Mouse (Mus musculus): ENCODE measurements around the gene Pip4k2a. TPM values are rescaled to one million over a fixed set of nuclear protein-coding genes. Genes with fewer than 3 reads are reported as not detected.

The Pip4k2a gene
- polyA plus RNA-seq, 1 experiment from 2014 or later, result 11.8 TPM

GRCm38 (mm10) chr2:18974882-18975645 is 22.9 kb downstream of the Pip4k2a start:
- peaks cover 9% of the 10 kb centered on the region for H3K9me3 ChIP-seq (ENCODE audit: control insufficient read depth, low read length)
- ATAC-seq (ENCODE audit: low FRiP score, low TSS enrichment) (no peak), DNase-seq (no peak)
- H3K4me3 ChIP-seq (replicated peaks; ENCODE audit: low read depth, low read length), result no peak overlapping the region
- H3K4me2 ChIP-seq (ENCODE audit: low read length), result no peak overlapping the region
- no peaks in the 10 kb centered on the region for H3K36me3 ChIP-seq (ENCODE audit: control insufficient read depth, insufficient read depth, low read length)
- no peak overlapping the region for H3K9ac ChIP-seq (replicated peaks; ENCODE audit: low read length)
- H3K27ac ChIP-seq (replicated peaks; ENCODE audit: low read depth, low read length), result no peak overlapping the region
- H3K4me1 ChIP-seq (ENCODE audit: control insufficient read depth, insufficient read depth, low read length), result no peaks in the 10 kb centered on the region
- WGBS, result 51% methylated on average over 4 of the region's 4 CpGs
- H3K27me3 ChIP-seq (ENCODE audit: control insufficient read depth, insufficient read depth, low read length), result no peaks in the 10 kb centered on the region

DNA sequence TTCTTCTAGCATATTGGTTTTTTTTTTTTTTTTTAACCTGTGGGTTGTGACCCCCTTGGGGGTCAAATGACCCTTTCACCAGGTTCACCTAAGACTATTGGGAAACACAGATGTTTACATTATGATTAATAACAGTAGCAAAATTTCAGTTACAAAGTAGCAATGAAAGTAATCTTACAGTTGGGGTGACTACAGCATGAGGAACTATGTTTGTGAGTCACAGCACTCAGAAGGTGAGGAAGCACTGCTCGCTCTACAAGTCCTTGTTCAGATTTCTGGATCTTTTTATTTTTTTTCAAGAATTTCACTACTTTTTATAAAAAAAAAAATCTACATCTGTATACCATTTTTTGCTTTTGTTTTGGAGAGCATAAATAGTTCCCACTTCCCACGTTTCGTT is 26.4 kb downstream of the Pip4k2a start:
- no peak overlapping the region for H3K4me3 ChIP-seq (replicated peaks; ENCODE audit: low read depth, low read length)
- no peaks in the 10 kb centered on the region for H3K27me3 ChIP-seq (ENCODE audit: control insufficient read depth, insufficient read depth, low read length)
- H3K27ac ChIP-seq (replicated peaks; ENCODE audit: low read depth, low read length), result no peak overlapping the region
- no peaks in the 10 kb centered on the region for H3K4me1 ChIP-seq (ENCODE audit: control insufficient read depth, insufficient read depth, low read length)
- DNase-seq, result no peak
- H3K36me3 ChIP-seq (ENCODE audit: control insufficient read depth, insufficient read depth, low read length), result no peaks in the 10 kb centered on the region
- H3K4me2 ChIP-seq (ENCODE audit: low read length), result no peak overlapping the region
- ATAC-seq (ENCODE audit: low FRiP score, low TSS enrichment), result no peak
- WGBS, result 90% methylated on average over 3 of the region's 3 CpGs
- H3K9me3 ChIP-seq (ENCODE audit: control insufficient read depth, low read length), result peaks cover 9% of the 10 kb centered on the region
- no peak overlapping the region for H3K9ac ChIP-seq (replicated peaks; ENCODE audit: low read length)

DNA sequence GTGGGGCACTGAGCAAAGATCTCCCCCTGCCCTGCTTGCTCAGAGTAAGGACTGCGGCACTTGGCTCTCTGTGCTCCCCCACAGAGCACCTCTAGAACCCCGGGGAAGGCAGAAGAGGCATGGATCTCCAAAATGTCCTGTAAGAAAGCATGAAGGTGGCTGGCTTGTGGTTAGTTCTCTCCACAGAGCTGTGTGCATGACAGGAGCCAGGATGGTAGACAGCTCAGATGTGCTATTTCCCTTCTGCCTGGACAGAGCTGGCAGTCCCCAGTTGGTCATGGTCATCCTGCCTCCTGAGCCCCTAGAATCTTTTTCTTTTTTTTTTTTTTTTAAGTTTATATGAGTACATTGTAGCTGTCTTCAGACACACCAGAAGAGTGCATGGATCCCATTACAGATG is 27.5 kb downstream of the Pip4k2a start:
- H3K4me1 ChIP-seq (ENCODE audit: control insufficient read depth, insufficient read depth, low read length), result no peaks in the 10 kb centered on the region

DNA sequence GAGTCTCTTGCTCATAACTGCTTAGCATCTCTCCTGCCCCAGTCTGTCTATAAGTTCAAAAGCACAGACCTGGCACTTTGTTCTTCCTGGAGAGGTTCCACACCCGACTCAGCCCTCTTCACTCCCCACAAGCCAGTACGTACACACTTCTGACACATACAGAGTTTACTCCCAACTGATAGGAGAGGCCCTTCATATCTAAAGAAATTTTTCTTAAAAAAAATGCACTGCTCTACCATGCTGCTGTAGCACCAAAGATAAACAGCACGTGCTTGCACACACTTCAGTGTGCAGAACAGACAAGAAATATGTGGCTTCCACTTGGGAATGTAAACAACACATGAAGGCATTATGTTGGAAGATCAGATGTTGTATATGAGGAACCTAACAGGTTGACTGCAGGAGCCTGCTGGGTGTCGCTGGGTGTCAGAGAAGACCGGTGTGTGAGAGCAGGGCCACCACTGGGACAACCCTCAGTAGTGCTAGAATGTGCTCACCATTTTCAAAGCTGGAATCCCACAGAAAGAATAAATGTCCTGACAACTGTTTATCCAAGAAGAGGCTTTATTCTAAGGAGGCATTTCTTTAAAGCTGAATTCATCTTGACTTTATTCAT is 28.8 kb downstream of the Pip4k2a start:
- Histone ChIP-seq H3K9me3 (ENCODE audit: control insufficient read depth, low read length) (peaks cover 9% of the 10 kb centered on the region), H3K27ac (replicated peaks; ENCODE audit: low read depth, low read length) (no peak overlapping the region), H3K27me3 (ENCODE audit: control insufficient read depth, insufficient read depth, low read length) (no peaks in the 10 kb centered on the region), H3K9ac (replicated peaks; ENCODE audit: low read length) (no peak overlapping the region), H3K4me3 (replicated peaks; ENCODE audit: low read depth, low read length) (no peak overlapping the region), H3K4me1 (ENCODE audit: control insufficient read depth, insufficient read depth, low read length) (no peaks in the 10 kb centered on the region), H3K4me2 (ENCODE audit: low read length) (no peak overlapping the region), H3K36me3 (ENCODE audit: control insufficient read depth, insufficient read depth, low read length) (no peaks in the 10 kb centered on the region)
- WGBS, result 90% methylated on average over 5 of the region's 5 CpGs
- DNase-seq, result no peak
- no peak for ATAC-seq (ENCODE audit: low FRiP score, low TSS enrichment)

More for the DNA sequence above, 27.5 kb downstream of the Pip4k2a start:
- WGBS, result 84% methylated on average over 2 of the region's 2 CpGs
- DNase-seq, result no peak
- ATAC-seq (ENCODE audit: low FRiP score, low TSS enrichment), result no peak
- Histone ChIP-seq H3K9me3 (ENCODE audit: control insufficient read depth, low read length) (peaks cover 9% of the 10 kb centered on the region), H3K4me3 (replicated peaks; ENCODE audit: low read depth, low read length) (no peak overlapping the region), H3K36me3 (ENCODE audit: control insufficient read depth, insufficient read depth, low read length) (no peaks in the 10 kb centered on the region), H3K4me2 (ENCODE audit: low read length) (no peak overlapping the region), H3K27ac (replicated peaks; ENCODE audit: low read depth, low read length) (no peak overlapping the region), H3K9ac (replicated peaks; ENCODE audit: low read length) (no peak overlapping the region), H3K27me3 (ENCODE audit: control insufficient read depth, insufficient read depth, low read length) (no peaks in the 10 kb centered on the region)

- DNase-seq (no peak), ATAC-seq (ENCODE audit: low FRiP score, low TSS enrichment) (no peak)
- no peak overlapping the region for H3K4me3 ChIP-seq (replicated peaks; ENCODE audit: low read depth, low read length)
- no peaks in the 10 kb centered on the region for H3K27me3 ChIP-seq (ENCODE audit: control insufficient read depth, insufficient read depth, low read length)
- no peak overlapping the region for H3K27ac ChIP-seq (replicated peaks; ENCODE audit: low read depth, low read length)
- H3K4me2 ChIP-seq (ENCODE audit: low read length), result no peak overlapping the region
- peaks cover 1% of the 10 kb centered on the region; the same call in 1 of the 2 replicates for H3K9me3 ChIP-seq (ENCODE audit: control insufficient read depth, low read length)
- H3K9ac ChIP-seq (replicated peaks; ENCODE audit: low read length), result no peak overlapping the region
- H3K4me1 ChIP-seq (ENCODE audit: control insufficient read depth, insufficient read depth, low read length), result no peaks in the 10 kb centered on the region
- H3K36me3 ChIP-seq (ENCODE audit: control insufficient read depth, insufficient read depth, low read length), result no peaks in the 10 kb centered on the region
- 89% methylated on average over 5 of the region's 5 CpGs for WGBS
Observed at GRCm38 (mm10) chr2:18967451-18968063, 30.4 kb downstream of the Pip4k2a start.

DNA sequence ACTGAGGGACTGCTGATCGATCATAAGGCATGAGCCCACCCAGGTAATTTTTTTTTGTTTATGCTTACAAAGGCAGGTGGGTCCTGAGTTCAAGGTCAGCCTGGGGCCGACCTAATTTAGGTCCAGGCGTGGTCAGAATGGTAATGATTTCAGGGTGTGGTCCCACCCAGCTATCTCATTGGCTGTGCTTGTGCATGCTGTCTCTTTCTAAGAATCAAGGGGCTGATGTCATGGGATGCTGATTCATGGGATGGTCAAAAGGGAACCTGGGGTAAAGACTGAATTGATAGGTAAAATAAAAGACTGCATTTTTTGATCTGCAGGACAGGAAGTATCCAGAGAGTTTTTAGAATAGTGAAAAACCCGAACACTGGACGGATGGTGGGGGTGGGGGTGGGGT is 31.4 kb downstream of the Pip4k2a start:
- WGBS, result 94% methylated on average over 5 of the region's 5 CpGs
- Histone ChIP-seq H3K9ac (replicated peaks; ENCODE audit: low read length) (no peak overlapping the region), H3K4me1 (ENCODE audit: control insufficient read depth, insufficient read depth, low read length) (no peaks in the 10 kb centered on the region), H3K4me3 (replicated peaks; ENCODE audit: low read depth, low read length) (no peak overlapping the region), H3K36me3 (ENCODE audit: control insufficient read depth, insufficient read depth, low read length) (no peaks in the 10 kb centered on the region), H3K27me3 (ENCODE audit: control insufficient read depth, insufficient read depth, low read length) (no peaks in the 10 kb centered on the region), H3K9me3 (ENCODE audit: control insufficient read depth, low read length) (no peaks in the 10 kb centered on the region), H3K27ac (replicated peaks; ENCODE audit: low read depth, low read length) (no peak overlapping the region), H3K4me2 (ENCODE audit: low read length) (no peak overlapping the region)
- no peak for ATAC-seq (ENCODE audit: low FRiP score, low TSS enrichment)
- DNase-seq, result no peak

DNA sequence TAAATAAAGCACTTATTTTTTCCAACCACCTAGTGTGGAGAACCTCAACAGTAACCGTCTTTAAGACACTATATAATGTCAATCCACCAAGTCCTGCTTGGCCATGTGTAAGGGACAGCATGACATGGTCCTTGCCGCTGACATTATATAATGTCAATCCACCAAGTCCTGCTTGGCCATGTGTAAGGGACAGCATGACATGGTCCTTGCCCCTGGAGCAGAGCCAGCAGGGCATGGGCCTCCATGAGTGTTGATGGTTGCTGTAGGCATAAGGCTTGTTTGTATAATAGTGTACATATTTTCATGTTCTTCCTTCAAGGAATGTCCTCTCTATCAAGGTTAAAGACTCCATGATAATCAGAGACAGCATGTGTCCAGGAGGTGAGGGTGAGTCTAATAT is 32.0 kb downstream of the Pip4k2a start:
- Histone ChIP-seq H3K4me3 (replicated peaks; ENCODE audit: low read depth, low read length) (no peak overlapping the region), H3K27ac (replicated peaks; ENCODE audit: low read depth, low read length) (no peak overlapping the region), H3K36me3 (ENCODE audit: control insufficient read depth, insufficient read depth, low read length) (no peaks in the 10 kb centered on the region), H3K4me2 (ENCODE audit: low read length) (no peak overlapping the region), H3K9me3 (ENCODE audit: control insufficient read depth, low read length) (no peaks in the 10 kb centered on the region), H3K27me3 (ENCODE audit: control insufficient read depth, insufficient read depth, low read length) (no peaks in the 10 kb centered on the region), H3K9ac (replicated peaks; ENCODE audit: low read length) (no peak overlapping the region), H3K4me1 (ENCODE audit: control insufficient read depth, insufficient read depth, low read length) (no peaks in the 10 kb centered on the region)
- DNase-seq (no peak), ATAC-seq (ENCODE audit: low FRiP score, low TSS enrichment) (no peak; the same call in 1 of the 2 replicates)
- 96% methylated on average over 2 of the region's 2 CpGs for WGBS

GRCm38 (mm10) chr2:18965108-18965507 is 32.8 kb downstream of the Pip4k2a start:
- DNase-seq (no peak), ATAC-seq (ENCODE audit: low FRiP score, low TSS enrichment) (no peak)
- Histone ChIP-seq H3K4me1 (ENCODE audit: control insufficient read depth, insufficient read depth, low read length) (no peaks in the 10 kb centered on the region), H3K27me3 (ENCODE audit: control insufficient read depth, insufficient read depth, low read length) (no peaks in the 10 kb centered on the region), H3K4me2 (ENCODE audit: low read length) (no peak overlapping the region), H3K36me3 (ENCODE audit: control insufficient read depth, insufficient read depth, low read length) (no peaks in the 10 kb centered on the region), H3K9me3 (ENCODE audit: control insufficient read depth, low read length) (no peaks in the 10 kb centered on the region), H3K27ac (replicated peaks; ENCODE audit: low read depth, low read length) (no peak overlapping the region), H3K4me3 (replicated peaks; ENCODE audit: low read depth, low read length) (no peak overlapping the region), H3K9ac (replicated peaks; ENCODE audit: low read length) (no peak overlapping the region)
- 76% methylated on average over 3 of the region's 3 CpGs for WGBS
